Mouse (Mus musculus): ENCODE results near the gene Sohlh1. TPM values are rescaled to one million over a fixed set of nuclear protein-coding genes. Genes with fewer than 3 reads are reported as not detected.
A peak's percentile ranks its signal among the peaks of the same experiment; 100 is the strongest.

Gene Sohlh1
- polyA plus RNA-seq, 1 experiment from 2014 or later = not detected

GRCm38 (mm10) chr2:25877250-25877735, 30.2 kb upstream of the Sohlh1 start:
- Histone ChIP-seq H3K36me3 (ENCODE audit: control insufficient read depth, insufficient read depth, low read length) (no peaks in the 10 kb centered on the region), H3K27ac (ENCODE audit: low read depth, low read length) (no peak overlapping the region), H3K9ac (replicated peaks; ENCODE audit: low read depth, low read length) (peak overlapping the region; percentile 72), H3K9me3 (ENCODE audit: control insufficient read depth, low read length) (no peaks in the 10 kb centered on the region), H3K4me2 (ENCODE audit: low read depth, low read length) (peak overlapping the region; percentile 65), H3K4me3 (ENCODE audit: low read depth, low read length) (peak overlapping the region; percentile 46), H3K4me1 (ENCODE audit: control insufficient read depth, insufficient read depth, low read length) (no peaks in the 10 kb centered on the region), H3K27me3 (ENCODE audit: control insufficient read depth, insufficient read depth, low read length) (0 out of 2 replicates have a peak, but pooled peaks cover 2% of the 10 kb centered on the region)
- 20% methylated on average over 7 of the region's 7 CpGs for WGBS
- ATAC-seq (ENCODE audit: low read depth) = peak; percentile 32

- Histone ChIP-seq H3K4me2 (ENCODE audit: low read depth, low read length) (no peak overlapping the region), H3K27ac (ENCODE audit: low read depth, low read length) (no peak overlapping the region), H3K27me3 (ENCODE audit: control insufficient read depth, insufficient read depth, low read length) (no peaks in the 10 kb centered on the region; the same call in 1 of the 2 replicates), H3K4me1 (ENCODE audit: control insufficient read depth, insufficient read depth, low read length) (peaks cover 16% of the 10 kb centered on the region; the same call in 1 of the 2 replicates), H3K4me3 (ENCODE audit: low read depth, low read length) (no peak overlapping the region), H3K36me3 (ENCODE audit: control insufficient read depth, insufficient read depth, low read length) (no peaks in the 10 kb centered on the region), H3K9me3 (ENCODE audit: control insufficient read depth, low read length) (no peaks in the 10 kb centered on the region), H3K9ac (replicated peaks; ENCODE audit: low read depth, low read length) (no peak overlapping the region)
- ATAC-seq (ENCODE audit: low read depth) = no peak
- 69% methylated on average over 5 of the region's 5 CpGs for WGBS
Measured at GRCm38 (mm10) chr2:25866656-25867055, 19.6 kb upstream of the Sohlh1 start.

GRCm38 (mm10) chr2:25865412-25865811, 18.4 kb upstream of the Sohlh1 start:
- WGBS = 4% methylated on average over 4 of the region's 4 CpGs
- H3K36me3 ChIP-seq (ENCODE audit: control insufficient read depth, insufficient read depth, low read length) = no peaks in the 10 kb centered on the region
- ATAC-seq (ENCODE audit: low read depth) = peak; percentile 47; the same call in 1 of the 2 replicates
- no peak overlapping the region for H3K9ac ChIP-seq (replicated peaks; ENCODE audit: low read depth, low read length)
- H3K4me1 ChIP-seq (ENCODE audit: control insufficient read depth, insufficient read depth, low read length) = peaks cover 16% of the 10 kb centered on the region; the same call in 1 of the 2 replicates
- no peak overlapping the region for H3K4me3 ChIP-seq (ENCODE audit: low read depth, low read length)
- H3K27me3 ChIP-seq (ENCODE audit: control insufficient read depth, insufficient read depth, low read length) = no peaks in the 10 kb centered on the region; the same call in 1 of the 2 replicates
- no peak overlapping the region for H3K4me2 ChIP-seq (ENCODE audit: low read depth, low read length)
- H3K9me3 ChIP-seq (ENCODE audit: control insufficient read depth, low read length) = no peaks in the 10 kb centered on the region
- no peak overlapping the region for H3K27ac ChIP-seq (ENCODE audit: low read depth, low read length)

GRCm38 (mm10) chr2:25864230-25864629, 17.2 kb upstream of the Sohlh1 start:
- H3K27me3 ChIP-seq (ENCODE audit: control insufficient read depth, insufficient read depth, low read length) = no peaks in the 10 kb centered on the region; the same call in 1 of the 2 replicates
- no peak overlapping the region for H3K27ac ChIP-seq (ENCODE audit: low read depth, low read length)
- no peaks in the 10 kb centered on the region for H3K9me3 ChIP-seq (ENCODE audit: control insufficient read depth, low read length)
- H3K4me1 ChIP-seq (ENCODE audit: control insufficient read depth, insufficient read depth, low read length) = peaks cover 16% of the 10 kb centered on the region; the same call in 1 of the 2 replicates
- peak overlapping the region; percentile 98 for H3K4me2 ChIP-seq (ENCODE audit: low read depth, low read length)
- WGBS = 6% methylated on average over 18 of the region's 18 CpGs
- H3K4me3 ChIP-seq (ENCODE audit: low read depth, low read length) = peak overlapping the region; percentile 51
- no peaks in the 10 kb centered on the region for H3K36me3 ChIP-seq (ENCODE audit: control insufficient read depth, insufficient read depth, low read length)
- peak overlapping the region; percentile 26; the same call in 1 of the 2 replicates for H3K9ac ChIP-seq (replicated peaks; ENCODE audit: low read depth, low read length)
- no peak for ATAC-seq (ENCODE audit: low read depth)

GRCm38 (mm10) chr2:25863337-25864131, 16.5 kb upstream of the Sohlh1 start, which contains the start of gene Kcnt1:
Kcnt1 (plus strand) TSS chr2:25863734.
- Histone ChIP-seq H3K27me3 (ENCODE audit: control insufficient read depth, insufficient read depth, low read length) (no peaks in the 10 kb centered on the region; the same call in 1 of the 2 replicates), H3K27ac (ENCODE audit: low read depth, low read length) (no peak within 1 kb of the TSS), H3K4me3 (ENCODE audit: low read depth, low read length) (peak within 1 kb of the TSS; percentile 51), H3K9ac (replicated peaks; ENCODE audit: low read depth, low read length) (peak within 1 kb of the TSS; percentile 26; the same call in 1 of the 2 replicates), H3K36me3 (ENCODE audit: control insufficient read depth, insufficient read depth, low read length) (no peaks in the 10 kb centered on the region), H3K9me3 (ENCODE audit: control insufficient read depth, low read length) (no peaks in the 10 kb centered on the region), H3K4me1 (ENCODE audit: control insufficient read depth, insufficient read depth, low read length) (peaks cover 16% of the 10 kb centered on the region; the same call in 1 of the 2 replicates), H3K4me2 (ENCODE audit: low read depth, low read length) (peak within 1 kb of the TSS; percentile 98)
- peak; percentile 50; the same call in 1 of the 2 replicates for ATAC-seq (ENCODE audit: low read depth)
- under 1% methylated on average over 24 of the region's 53 CpGs for WGBS

- H3K36me3 ChIP-seq (ENCODE audit: control insufficient read depth, insufficient read depth, low read length) = no peaks in the 10 kb centered on the region
- peak overlapping the region; percentile 98 for H3K4me2 ChIP-seq (ENCODE audit: low read depth, low read length)
- H3K4me1 ChIP-seq (ENCODE audit: control insufficient read depth, insufficient read depth, low read length) = peaks cover 16% of the 10 kb centered on the region; the same call in 1 of the 2 replicates
- 65% methylated on average over 5 of the region's 5 CpGs for WGBS
- H3K27me3 ChIP-seq (ENCODE audit: control insufficient read depth, insufficient read depth, low read length) = no peaks in the 10 kb centered on the region; the same call in 1 of the 2 replicates
- no peak overlapping the region for H3K27ac ChIP-seq (ENCODE audit: low read depth, low read length)
- H3K4me3 ChIP-seq (ENCODE audit: low read depth, low read length) = no peak overlapping the region; the same call in 1 of the 2 replicates
- H3K9me3 ChIP-seq (ENCODE audit: control insufficient read depth, low read length) = no peaks in the 10 kb centered on the region
- ATAC-seq (ENCODE audit: low read depth) = no peak
- H3K9ac ChIP-seq (replicated peaks; ENCODE audit: low read depth, low read length) = no peak overlapping the region
Measured at GRCm38 (mm10) chr2:25862696-25863270, 15.7 kb upstream of the Sohlh1 start.

- Histone ChIP-seq H3K4me1 (ENCODE audit: control insufficient read depth, insufficient read depth, low read length) (peaks cover 16% of the 10 kb centered on the region; the same call in 1 of the 2 replicates), H3K27me3 (ENCODE audit: control insufficient read depth, insufficient read depth, low read length) (no peaks in the 10 kb centered on the region; the same call in 1 of the 2 replicates), H3K9me3 (ENCODE audit: control insufficient read depth, low read length) (no peaks in the 10 kb centered on the region), H3K9ac (replicated peaks; ENCODE audit: low read depth, low read length) (no peak overlapping the region), H3K4me3 (ENCODE audit: low read depth, low read length) (no peak overlapping the region), H3K4me2 (ENCODE audit: low read depth, low read length) (no peak overlapping the region), H3K36me3 (ENCODE audit: control insufficient read depth, insufficient read depth, low read length) (no peaks in the 10 kb centered on the region), H3K27ac (ENCODE audit: low read depth, low read length) (no peak overlapping the region)
- WGBS = 70% methylated on average over 2 of the region's 2 CpGs
- ATAC-seq (ENCODE audit: low read depth) = no peak
Measured at GRCm38 (mm10) chr2:25862038-25862437, 15.0 kb upstream of the Sohlh1 start.

GRCm38 (mm10) chr2:25859891-25860290, 12.8 kb upstream of the Sohlh1 start:
- H3K4me1 ChIP-seq (ENCODE audit: control insufficient read depth, insufficient read depth, low read length) = peaks cover 13% of the 10 kb centered on the region; the same call in 1 of the 2 replicates
- H3K36me3 ChIP-seq (ENCODE audit: control insufficient read depth, insufficient read depth, low read length) = no peaks in the 10 kb centered on the region
- no peak overlapping the region for H3K4me2 ChIP-seq (ENCODE audit: low read depth, low read length)
- no peak overlapping the region for H3K9ac ChIP-seq (replicated peaks; ENCODE audit: low read depth, low read length)
- ATAC-seq (ENCODE audit: low read depth) = no peak
- 94% methylated on average over 3 of the region's 3 CpGs for WGBS
- no peaks in the 10 kb centered on the region for H3K9me3 ChIP-seq (ENCODE audit: control insufficient read depth, low read length)
- H3K27me3 ChIP-seq (ENCODE audit: control insufficient read depth, insufficient read depth, low read length) = no peaks in the 10 kb centered on the region; the same call in 1 of the 2 replicates
- no peak overlapping the region for H3K27ac ChIP-seq (ENCODE audit: low read depth, low read length)
- no peak overlapping the region for H3K4me3 ChIP-seq (ENCODE audit: low read depth, low read length)

Data from neural tube, embryonic 14.5 days (tissue).